Mouse (Mus musculus): ENCODE data around the gene Rps19bp1.

The Rps19bp1 gene

GRCm38 (mm10) chr15:80263610-80264575 lies at the start of gene Rps19bp1:
Gene Rps19bp1 (minus strand): TSS chr15:80264315.
- in situ Hi-C loops (cut with MboI; ENCODE audit: unreplicated experiment in 2 of 2), result loop anchor here (5.0 to 25.0 kb wide), 5 partner anchors 37 to 1098 kb away; partner anchors contain the start of genes Adsl (in 1 of the 2) and Slc25a17 (in 1 of the 2)

GRCm38 (mm10) chr15:80306146-80306545 lies 42.0 kb upstream of the Rps19bp1 start:
- in situ Hi-C loops (cut with MboI; ENCODE audit: unreplicated experiment in 2 of 2), result no loop called here

GRCm38 (mm10) chr15:80304188-80304587 lies 40.1 kb upstream of the Rps19bp1 start:
- in situ Hi-C loops (cut with MboI; ENCODE audit: unreplicated experiment in 2 of 2), result no loop called here

GRCm38 (mm10) chr15:80303779-80304178 lies 39.7 kb upstream of the Rps19bp1 start:
- in situ Hi-C loops (cut with MboI; ENCODE audit: unreplicated experiment in 2 of 2), result no loop called here

- in situ Hi-C loops (cut with MboI; ENCODE audit: unreplicated experiment in 2 of 2), result loop anchor here (10.0 kb wide), 2 partner anchors 178 to 198 kb away; no protein-coding TSS in a partner anchor
Observed at GRCm38 (mm10) chr15:80297146-80297545, 33.0 kb upstream of the Rps19bp1 start.

- in situ Hi-C loops (cut with MboI; ENCODE audit: unreplicated experiment in 2 of 2), result no loop called here
Observed at GRCm38 (mm10) chr15:80289436-80289835, 25.3 kb upstream of the Rps19bp1 start.

GRCm38 (mm10) chr15:80288036-80288435 lies 23.9 kb upstream of the Rps19bp1 start:
- in situ Hi-C loops (cut with MboI; ENCODE audit: unreplicated experiment in 2 of 2), result no loop called here

- in situ Hi-C loops (cut with MboI; ENCODE audit: unreplicated experiment in 2 of 2), result no loop called here
Observed at GRCm38 (mm10) chr15:80286851-80287415, 22.8 kb upstream of the Rps19bp1 start, which contains the start of gene Cacna1i. Gene Cacna1i (plus strand): TSS chr15:80287238.

GRCm38 (mm10) chr15:80280646-80281045 lies 16.5 kb upstream of the Rps19bp1 start:
- in situ Hi-C loops (cut with MboI; ENCODE audit: unreplicated experiment in 2 of 2), result loop anchor here (5.0 kb wide), 2 partner anchors 277 to 337 kb away; no protein-coding TSS in a partner anchor

- in situ Hi-C loops (cut with MboI; ENCODE audit: unreplicated experiment in 2 of 2), result no loop called here
Observed at GRCm38 (mm10) chr15:80279053-80279452, 14.9 kb upstream of the Rps19bp1 start.

GRCm38 (mm10) chr15:80278121-80278759 lies 14.1 kb upstream of the Rps19bp1 start:
- in situ Hi-C loops (cut with MboI; ENCODE audit: unreplicated experiment in 2 of 2), result no loop called here

- in situ Hi-C loops (cut with MboI; ENCODE audit: unreplicated experiment in 2 of 2), result no loop called here
Observed at GRCm38 (mm10) chr15:80277625-80278024, 13.5 kb upstream of the Rps19bp1 start.

- in situ Hi-C loops (cut with MboI; ENCODE audit: unreplicated experiment in 2 of 2), result no loop called here
Observed at GRCm38 (mm10) chr15:80277107-80277506, 13.0 kb upstream of the Rps19bp1 start.

- in situ Hi-C loops (cut with MboI; ENCODE audit: unreplicated experiment in 2 of 2), result loop anchor here (25.0 kb wide), 2 partner anchors 665 to 1090 kb away; partner anchors contain the start of genes Adsl (in 1 of the 2) and Slc25a17 (in 1 of the 2)
Observed at GRCm38 (mm10) chr15:80271858-80272396, 7.8 kb upstream of the Rps19bp1 start.

GRCm38 (mm10) chr15:80266281-80266680 lies 2.2 kb upstream of the Rps19bp1 start:
- in situ Hi-C loops (cut with MboI; ENCODE audit: unreplicated experiment in 2 of 2), result loop anchor here (5.0 to 25.0 kb wide), 8 partner anchors 366 to 1096 kb away; partner anchors contain the start of genes Adsl (in 1 of the 2) and Slc25a17 (in 1 of the 2)

GRCm38 (mm10) chr15:80261100-80261499 lies 3.0 kb downstream of the Rps19bp1 start:
- in situ Hi-C loops (cut with MboI; ENCODE audit: unreplicated experiment in 2 of 2), result loop anchor here (5.0 to 25.0 kb wide), 5 partner anchors 34 to 1101 kb away; partner anchors contain the start of genes Adsl (in 1 of the 2) and Slc25a17 (in 1 of the 2)

- in situ Hi-C loops (cut with MboI; ENCODE audit: unreplicated experiment in 2 of 2), result loop anchor here (5.0 to 25.0 kb wide), 5 partner anchors 33 to 1102 kb away; partner anchors contain the start of genes Adsl (in 1 of the 2) and Slc25a17 (in 1 of the 2)
Observed at GRCm38 (mm10) chr15:80260677-80261076, 3.4 kb downstream of the Rps19bp1 start.

GRCm38 (mm10) chr15:80259406-80260045 lies 4.6 kb downstream of the Rps19bp1 start:
- in situ Hi-C loops (cut with MboI; ENCODE audit: unreplicated experiment in 2 of 2), result loop anchor here (5.0 to 25.0 kb wide), 5 partner anchors 32 to 1103 kb away; partner anchors contain the start of genes Adsl (in 1 of the 2) and Slc25a17 (in 1 of the 2)
